Mouse (Mus musculus) cortical plate, adult 2 months (tissue): ENCODE data around the gene Ccdc90b. TPM values are rescaled to one million over a fixed set of nuclear protein-coding genes. Genes with fewer than 3 reads are reported as not detected.

Source experiments
- H3K27ac ChIP-seq: fragments of 200-500 bp; 2 replicates; pipeline ENCODE4 v1.5.1; 2012; ENCODE audit warnings: low read length, control low read depth, inconsistent platforms; ENCODE audit not compliant: insufficient read depth
- H3K4me1 ChIP-seq: fragments of 200-500 bp; 2 replicates; pipeline ENCODE4 v1.6.1; 2011; ENCODE audit warnings: low read length; ENCODE audit not compliant: control insufficient read depth, insufficient read depth
- H3K4me3 ChIP-seq: fragments of 200-500 bp; 2 replicates; pipeline ENCODE4 v1.5.1; 2011; ENCODE audit warnings: mild to moderate bottlenecking, low read length, control low read depth; ENCODE audit not compliant: insufficient read depth
- CTCF ChIP-seq: fragments of 200-500 bp; IDR thresholded peaks from 2 replicates; pipeline ENCODE4 v1.5.1; 2011; ENCODE audit warnings: mild to moderate bottlenecking, control low read depth, low read length; ENCODE audit not compliant: insufficient read depth; ENCODE audit errors: extremely low read depth
- POLR2A ChIP-seq: fragments of 200-500 bp; IDR thresholded peaks from 2 replicates; pipeline ENCODE4 v1.6.1; 2011; ENCODE audit warnings: mild to moderate bottlenecking, low read length, control low read depth; ENCODE audit not compliant: insufficient read depth; ENCODE audit errors: extremely low read depth
- polyA plus RNA-seq: library from polyadenylated mRNA; depleted of rRNA; stranded (reverse); fragments of >200 nt; gene quantifications from 2 replicates; pipeline ENCODE4 v1.2.3, GENCODE M21; 2012; rRNA removed

The Ccdc90b gene
- 16.8 and 18.2 TPM in 2 replicates for polyA plus RNA-seq

DNA sequence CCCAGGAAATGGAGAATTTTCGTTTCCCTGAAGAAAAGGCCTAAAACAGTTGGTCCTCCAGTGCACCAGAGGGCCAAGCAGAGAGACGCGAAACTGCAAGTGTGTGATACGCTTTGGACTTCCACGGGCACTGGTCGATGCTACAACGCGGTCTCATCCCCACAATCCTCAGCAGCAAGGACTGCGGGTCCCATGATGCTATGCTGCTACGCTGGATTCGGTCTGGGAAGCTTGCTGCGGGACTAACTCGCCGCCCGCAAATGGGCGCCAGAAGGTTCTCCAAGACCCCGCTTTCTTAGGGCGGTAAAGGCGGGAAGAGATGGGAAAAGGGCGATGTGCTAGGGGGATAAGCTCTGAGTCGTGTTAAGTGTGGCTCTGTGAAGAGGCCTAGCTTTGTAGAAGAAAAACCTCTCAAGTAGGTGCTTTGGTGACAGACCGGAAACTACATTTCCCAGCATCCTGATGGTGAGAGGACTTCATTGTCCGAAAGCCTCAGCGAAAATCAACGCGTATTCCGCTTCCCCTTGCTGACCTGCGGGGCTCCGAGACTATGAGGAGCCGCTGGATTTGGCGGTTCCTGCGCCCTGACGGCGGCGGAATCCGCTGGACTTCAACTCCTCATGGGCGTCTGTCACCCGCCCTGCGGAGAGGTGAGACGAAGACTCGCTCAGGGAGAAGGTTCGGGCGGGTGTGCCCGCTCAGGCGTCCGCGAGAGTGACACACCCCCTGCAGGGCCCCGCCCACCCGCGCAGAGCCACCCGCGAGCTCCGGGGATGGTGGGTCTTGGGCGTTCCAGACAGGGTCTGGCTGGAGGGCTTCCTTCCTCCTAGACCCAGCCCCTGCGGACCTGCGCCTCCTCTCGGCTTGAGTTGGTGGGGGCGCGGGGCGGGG is at the start of gene Ccdc90b:
Gene Ccdc90b (plus strand): TSS at position 164 of the 891 bp plus-strand sequence.
- H3K4me1 ChIP-seq: no peaks in the 10 kb centered on the region; the same call in 1 of the 2 replicates

GRCm38 (mm10) chr7:92520397-92520796 is 40.6 kb upstream of the Ccdc90b start:
- Histone ChIP-seq H3K27ac (no peak overlapping the region), H3K4me1 (no peaks in the 10 kb centered on the region), H3K4me3 (no peak overlapping the region)
- TF ChIP-seq POLR2A (no peak), CTCF (no peak)

More for the DNA sequence above, at the start of gene Ccdc90b:
- Histone ChIP-seq H3K27ac (peak within 1 kb of the TSS; percentile 73), H3K4me3 (peak within 1 kb of the TSS; percentile 46)
- TF ChIP-seq CTCF: peak; percentile 74
- peak; percentile 90 for TF ChIP-seq POLR2A

DNA sequence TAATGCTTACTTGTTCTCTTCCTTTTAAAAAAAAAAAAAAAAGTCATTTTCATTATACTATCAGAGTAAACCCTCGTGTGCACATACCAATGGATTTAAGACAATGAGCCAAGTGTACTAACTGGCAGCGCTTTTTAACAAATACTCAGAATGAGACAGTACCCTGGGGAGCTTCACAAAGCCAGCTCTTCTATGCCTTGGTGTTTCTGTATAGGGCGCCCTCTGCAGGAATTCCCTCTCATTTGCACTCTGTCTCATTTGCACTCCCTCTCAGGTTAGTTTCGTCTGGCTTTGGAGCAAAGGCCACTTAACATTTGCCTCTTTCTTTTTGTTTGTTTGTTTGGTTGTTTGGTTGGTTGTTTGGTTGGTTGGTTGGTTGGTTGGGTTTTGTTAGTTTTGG is 40.1 kb upstream of the Ccdc90b start:
- Histone ChIP-seq H3K4me3 (no peak overlapping the region), H3K4me1 (no peaks in the 10 kb centered on the region), H3K27ac (no peak overlapping the region)
- TF ChIP-seq CTCF: peak; percentile 48; the same call in 1 of the 2 replicates
- no peak for TF ChIP-seq POLR2A

DNA sequence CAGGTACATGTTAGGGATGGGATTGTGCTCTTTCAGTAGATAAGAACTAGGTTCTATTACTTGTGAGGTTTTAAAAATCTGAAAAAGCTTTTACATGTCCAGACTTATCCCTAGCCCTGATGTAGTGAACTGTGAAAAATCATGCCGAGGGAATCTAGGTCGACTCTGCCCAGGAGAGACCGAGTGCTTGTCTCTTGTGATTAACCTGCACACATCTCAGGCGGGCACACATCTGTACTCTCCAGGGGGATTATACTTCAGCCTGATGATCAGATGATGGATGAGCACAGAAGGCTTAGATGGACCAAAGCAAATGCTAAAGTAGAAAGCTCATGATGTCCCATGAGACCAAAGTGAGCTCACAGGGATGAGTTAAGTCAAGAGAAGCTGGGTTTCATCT is 31.7 kb upstream of the Ccdc90b start:
- H3K4me1 ChIP-seq: no peaks in the 10 kb centered on the region
- no peak overlapping the region for H3K27ac ChIP-seq
- TF ChIP-seq POLR2A (no peak), CTCF (no peak)
- no peak overlapping the region for H3K4me3 ChIP-seq

DNA sequence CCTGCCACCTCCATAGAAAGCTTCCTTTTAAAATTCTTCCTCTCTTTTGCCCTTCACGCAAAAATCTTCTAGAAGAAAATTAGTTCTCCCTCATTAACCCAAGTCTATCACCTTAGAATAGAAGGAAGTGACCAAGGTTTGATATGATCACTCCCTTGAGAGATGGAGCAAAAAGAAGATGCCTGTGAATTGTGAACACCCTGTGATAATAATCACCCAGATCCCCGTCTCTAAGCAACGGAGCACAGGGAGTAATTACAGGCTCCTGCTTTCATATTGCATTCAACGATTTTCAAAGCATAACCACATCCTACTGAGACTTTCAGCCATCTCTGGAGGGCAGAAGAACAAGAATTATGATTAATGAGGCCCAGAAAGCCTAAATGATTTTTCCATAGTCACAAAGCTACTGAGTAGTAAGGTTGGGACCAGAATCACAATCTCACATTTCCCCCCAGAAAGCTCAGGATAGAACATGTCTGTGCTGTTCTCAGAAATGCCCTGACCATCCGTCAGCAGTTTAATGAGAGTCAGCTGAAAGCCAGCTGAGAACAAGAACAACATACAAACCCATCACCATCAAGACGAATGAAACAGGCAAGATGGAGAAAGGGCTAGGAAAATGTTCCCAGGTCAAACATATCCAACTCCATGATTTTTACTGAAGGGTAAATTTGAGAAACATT is 28.5 kb upstream of the Ccdc90b start:
- no peak for TF ChIP-seq POLR2A
- TF ChIP-seq CTCF: no peak
- H3K4me3 ChIP-seq: no peak overlapping the region
- H3K4me1 ChIP-seq: no peaks in the 10 kb centered on the region
- peak overlapping the region; percentile 71 for H3K27ac ChIP-seq

GRCm38 (mm10) chr7:92546763-92547162 is 14.2 kb upstream of the Ccdc90b start:
- TF ChIP-seq CTCF (no peak), POLR2A (no peak)
- Histone ChIP-seq H3K4me1 (no peaks in the 10 kb centered on the region; the same call in 1 of the 2 replicates), H3K27ac (0 out of 2 replicates have a peak overlapping the region, but pooled peaks have one; percentile 19), H3K4me3 (no peak overlapping the region)

DNA sequence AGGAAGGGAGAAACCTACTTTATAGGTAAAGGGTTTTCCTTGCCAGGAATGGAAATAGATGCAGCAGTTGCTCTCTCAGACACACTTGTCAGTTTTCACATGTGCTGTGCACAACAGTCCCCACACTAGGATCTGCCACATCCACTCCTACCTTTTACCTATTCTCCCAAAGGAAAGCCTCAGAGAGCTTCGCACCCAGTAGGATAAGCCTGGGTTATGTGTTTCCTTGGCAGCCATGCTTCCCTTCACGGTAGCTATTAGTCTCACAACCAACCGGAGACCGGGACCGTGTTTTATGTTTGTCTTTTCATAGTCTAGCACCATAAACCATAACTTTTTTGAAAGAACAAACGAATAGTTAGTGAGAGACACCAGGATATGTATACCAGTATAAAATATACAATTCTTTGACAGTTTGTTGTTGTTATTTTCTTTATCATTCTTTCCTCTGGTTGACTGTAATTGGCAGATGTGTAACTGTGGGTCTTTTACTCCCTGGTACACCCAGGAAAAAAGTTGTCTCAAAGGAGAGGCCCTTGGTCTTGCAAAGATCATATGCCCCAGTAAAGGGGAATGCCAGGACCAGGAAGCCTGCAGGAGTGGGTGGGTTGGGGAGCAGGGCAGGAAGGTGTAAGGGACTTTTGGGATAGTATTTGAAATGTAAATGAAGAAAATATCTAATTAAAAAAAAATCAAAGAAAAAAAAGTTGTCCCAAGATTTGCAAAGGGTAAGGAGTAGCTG is 10.5 kb upstream of the Ccdc90b start:
- TF ChIP-seq POLR2A: no peak
- no peak for TF ChIP-seq CTCF
- Histone ChIP-seq H3K4me1 (no peaks in the 10 kb centered on the region; the same call in 1 of the 2 replicates), H3K27ac (no peak overlapping the region), H3K4me3 (no peak overlapping the region)

DNA sequence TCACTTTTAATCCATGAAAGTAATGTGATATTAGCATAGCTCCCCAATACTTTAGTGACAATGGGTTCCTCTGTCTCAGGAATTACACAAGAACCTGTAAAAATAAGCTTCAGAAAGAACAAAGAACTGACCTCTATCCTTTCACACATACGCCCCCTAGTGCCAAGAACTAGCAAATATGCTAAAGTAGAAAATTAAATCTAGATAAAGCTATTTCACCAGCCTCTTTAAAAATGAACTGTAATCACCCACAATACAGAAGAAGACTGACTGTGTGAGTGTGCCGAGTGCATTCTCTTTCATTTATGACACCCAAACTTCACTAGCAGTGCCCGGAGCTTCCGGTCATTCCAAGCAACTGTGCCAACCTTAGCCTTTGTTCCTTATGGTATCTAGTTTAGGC is 10.0 kb upstream of the Ccdc90b start:
- H3K4me3 ChIP-seq: no peak overlapping the region
- H3K27ac ChIP-seq: no peak overlapping the region
- H3K4me1 ChIP-seq: no peaks in the 10 kb centered on the region; the same call in 1 of the 2 replicates
- TF ChIP-seq CTCF: no peak

DNA sequence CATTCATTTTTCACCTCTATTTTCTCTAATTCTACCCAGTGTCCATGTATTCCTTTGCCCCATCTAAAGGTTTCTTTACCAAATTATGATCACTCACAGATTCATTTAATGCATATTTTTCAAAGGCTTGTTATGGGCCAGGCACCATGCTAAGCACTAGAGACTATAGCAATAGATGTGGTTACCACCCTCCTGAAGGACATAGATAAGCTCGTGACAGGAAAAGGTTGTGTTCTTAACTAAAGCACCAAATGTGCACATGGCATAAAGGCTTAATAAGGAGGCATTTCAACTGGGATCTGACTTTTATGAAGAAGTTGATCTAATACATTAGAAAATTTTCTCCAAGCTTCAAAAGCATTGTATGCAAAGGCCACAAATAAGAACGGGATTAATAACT is 2.2 kb upstream of the Ccdc90b start:
- Histone ChIP-seq H3K27ac (no peak overlapping the region), H3K4me3 (no peak overlapping the region), H3K4me1 (no peaks in the 10 kb centered on the region; the same call in 1 of the 2 replicates)
- TF ChIP-seq POLR2A (no peak), CTCF (no peak)
